In the genomic region with DNA sequence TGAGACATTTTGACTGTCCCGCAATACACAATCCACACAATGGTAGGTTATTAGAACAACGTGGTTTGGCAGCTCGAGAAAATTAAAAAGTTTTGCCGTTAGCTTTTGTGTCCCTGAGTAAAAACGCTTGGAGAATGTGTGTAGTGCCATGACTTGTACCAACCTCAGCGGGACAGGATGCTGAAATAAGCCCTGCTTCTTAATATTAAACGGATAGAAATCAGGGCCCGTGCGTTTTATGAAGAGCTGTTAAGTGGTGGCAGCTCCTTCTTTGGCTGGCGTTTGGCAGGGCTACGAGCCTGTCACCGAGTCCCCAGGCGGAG, we compare ENCODE assay signal across 8 mouse cellular contexts. TPM values are rescaled to one million over a fixed set of nuclear protein-coding genes. Genes with fewer than 3 reads are reported as not detected.
A peak's percentile ranks its signal among the peaks of the same experiment; 100 is the strongest.
DNase-seq lines count a peak whose midpoint lies in the region; ATAC-seq and TF ChIP-seq lines count a peak whose summit lies in the region.
"Had no signal": no experiment of that assay in that cellular context is flagged by ENCODE, and none has a peak within 500 bp of the region (broad histone marks: within the 10 kb centered on the region; RNA-seq: fewer than 3 reads in every experiment).

No protein-coding gene starts in this region.

- H3K27ac ChIP-seq in spleen, adult 2 months (ENCODE audit: insufficient read depth, low read length): no peak overlapping the region
- H3K27ac ChIP-seq in forebrain, postnatal 0 days (ENCODE audit: low read depth, low read length): no peak overlapping the region
- H3K27ac ChIP-seq in liver, embryonic 13.5 days: no peak overlapping the region

- no peaks in the 10 kb centered on the region for H3K36me3 ChIP-seq in spleen, adult 2 months (ENCODE audit: control insufficient read depth, insufficient read depth, low read length)
- H3K36me3 ChIP-seq in forebrain, postnatal 0 days (ENCODE audit: insufficient read depth): no peaks in the 10 kb centered on the region
- H3K36me3 ChIP-seq in liver, embryonic 13.5 days: no peaks in the 10 kb centered on the region

- peak overlapping the region; percentile 18; the same call in 1 of the 2 replicates for H3K9ac ChIP-seq in forebrain, postnatal 0 days
- no peak overlapping the region for H3K9ac ChIP-seq in liver, embryonic 13.5 days

- ATAC-seq in forebrain, postnatal 0 days: no peak
- ATAC-seq in liver, embryonic 13.5 days (ENCODE audit: low read depth): no peak

- no peak for TF ChIP-seq POLR2A in spleen, adult 2 months (IDR thresholded peaks at IDR 0.05; ENCODE audit: low read depth, low read length)

- peak overlapping the region; percentile 26; the same call in 1 of the 2 replicates for H3K4me3 ChIP-seq in spleen, adult 2 months (ENCODE audit: extremely low read depth, insufficient read depth, insufficient read length)
- H3K4me3 ChIP-seq in forebrain, postnatal 0 days (ENCODE audit: low read depth, low read length): peak overlapping the region; percentile 26
- peak overlapping the region; percentile 47 for H3K4me3 ChIP-seq in liver, embryonic 13.5 days (replicated peaks)

- H3K9me3 ChIP-seq in forebrain, postnatal 0 days (ENCODE audit: low read length): no peaks in the 10 kb centered on the region
- no peaks in the 10 kb centered on the region for H3K9me3 ChIP-seq in liver, embryonic 13.5 days (replicated peaks)

- no peaks in the 10 kb centered on the region for H3K4me1 ChIP-seq in spleen, adult 2 months (ENCODE audit: control insufficient read depth, insufficient read depth, insufficient read length)
- no peaks in the 10 kb centered on the region for H3K4me1 ChIP-seq in forebrain, postnatal 0 days (ENCODE audit: insufficient read depth)
- peaks cover 9% of the 10 kb centered on the region for H3K4me1 ChIP-seq in liver, embryonic 13.5 days (replicated peaks)

- no peak for TF ChIP-seq CTCF in spleen, adult 2 months (IDR thresholded peaks at IDR 0.05; ENCODE audit: extremely low read depth, insufficient read depth, insufficient read length, insufficient replicate concordance)
- TF ChIP-seq CTCF in forebrain, postnatal 0 days (IDR thresholded peaks at IDR 0.05; ENCODE audit: low read depth): no peak

- 41% methylated on average over 13 of the region's 13 CpGs for WGBS in spleen, adult 2 months
- 19% methylated on average over 13 of the region's 13 CpGs for WGBS in forebrain, postnatal 0 days
- 20% methylated on average over 13 of the region's 13 CpGs for WGBS in liver, embryonic 13.5 days (ENCODE audit: insufficient replicate concordance)

- peak overlapping the region; percentile 44 for H3K4me2 ChIP-seq in forebrain, postnatal 0 days (ENCODE audit: low read depth)
- peak overlapping the region; percentile 65 for H3K4me2 ChIP-seq in liver, embryonic 13.5 days

- no peaks in the 10 kb centered on the region for H3K27me3 ChIP-seq in spleen, adult 2 months (ENCODE audit: control insufficient read depth, insufficient read depth, low read length)
- H3K27me3 ChIP-seq in forebrain, postnatal 0 days (ENCODE audit: insufficient read depth, low read length): no peaks in the 10 kb centered on the region; the same call in 1 of the 2 replicates
- peaks cover 44% of the 10 kb centered on the region for H3K27me3 ChIP-seq in liver, embryonic 13.5 days

- DNase-seq in spleen, adult 2 months (ENCODE audit: low read depth in 1 of 2, low spot score in 2 of 2): no peak
- no peak for DNase-seq in spleen, postnatal 10 days (ENCODE audit: low spot score in 2 of 2)
- peak; percentile 64 for DNase-seq in forebrain, postnatal 0 days
- no peak for DNase-seq in liver, embryonic 13.5 days
- no peak for DNase-seq in urinary bladder, postnatal 10 days (ENCODE audit: low spot score)
- no peak for DNase-seq in right cerebral cortex, postnatal 4 days
- no peak for DNase-seq in adrenal gland, postnatal 10 days

RNA-seq across cellular contexts. Expression of a gene that starts 11.2 kb away (rescaled TPM):
- not detected in 2 replicates for polyA plus RNA-seq in spleen, adult 2 months (2012; rRNA removed)
- total RNA-seq in forebrain, postnatal 0 days (2014; rRNA removed): not detected in 2 replicates
- polyA plus RNA-seq in forebrain, postnatal 0 days (2015; fragmentation: Nextera tagmentation; extraction: Ambion mirVana): 0.08 TPM in 1 of 2 replicates, not detected in the other
- polyA plus RNA-seq in liver, embryonic 13.5 days (2015; fragmentation: Nextera tagmentation; extraction: Ambion mirVana): not detected in 2 replicates
- under 1 TPM in 1 of 2 experiments, not detected in 1; 0.15 TPM for total RNA-seq in adrenal gland, postnatal 10 days (2021)
- total RNA-seq: left cerebral cortex, adult 18-20 months had no signal

RNA-seq across cellular contexts. Expression of a gene that starts 11.3 kb away (rescaled TPM):
- 7.6 and 8.1 TPM in 2 replicates for polyA plus RNA-seq in spleen, adult 2 months (2012; rRNA removed)
- total RNA-seq in forebrain, postnatal 0 days (2014; rRNA removed): 69.5 and 76.2 TPM in 2 replicates
- 37.6 and 44.0 TPM in 2 replicates for polyA plus RNA-seq in forebrain, postnatal 0 days (2015; fragmentation: Nextera tagmentation; extraction: Ambion mirVana)
- polyA plus RNA-seq in liver, embryonic 13.5 days (2015; fragmentation: Nextera tagmentation; extraction: Ambion mirVana): 13.5 and 17.8 TPM in 2 replicates
- 10 to 100 TPM; 22.3 to 28.2 TPM for total RNA-seq in adrenal gland, postnatal 10 days (2021)

RNA-seq across cellular contexts. Expression of a gene that starts 37.7 kb away (rescaled TPM):
- polyA plus RNA-seq in spleen, adult 2 months (2012; rRNA removed): 0.21 and 0.35 TPM in 2 replicates
- 0.77 and 1.3 TPM in 2 replicates for total RNA-seq in forebrain, postnatal 0 days (2014; rRNA removed)
- 0.13 TPM in 1 of 2 replicates, not detected in the other for polyA plus RNA-seq in forebrain, postnatal 0 days (2015; fragmentation: Nextera tagmentation; extraction: Ambion mirVana)
- polyA plus RNA-seq in liver, embryonic 13.5 days (2015; fragmentation: Nextera tagmentation; extraction: Ambion mirVana): not detected in 2 replicates
- total RNA-seq in adrenal gland, postnatal 10 days (2021): under 1 TPM in 1 of 2 experiments, not detected in 1; 0.58 TPM
